Mouse (Mus musculus): Measurements from ENCODE around the gene Wasf2. TPM values are rescaled to one million over a fixed set of nuclear protein-coding genes. Genes with fewer than 3 reads are reported as not detected.

Gene Wasf2
- total and polyA plus RNA-seq, 3 experiments = 14.9 to 59.5 (median 21.7) TPM

- TF ChIP-seq RAD21 (IDR thresholded peaks at IDR 0.05; ENCODE audit: low read depth, low read length) (peak; percentile 78), IRF4 (IDR thresholded peaks at IDR 0.05; ENCODE audit: low read depth, low read length) (peak; percentile 42; the same call in 1 of the 2 replicates), CHD2 (IDR thresholded peaks at IDR 0.05; ENCODE audit: low read length) (no peak), GABPA (IDR thresholded peaks at IDR 0.05; ENCODE audit: insufficient replicate concordance, low read depth, low read length) (no peak), ELF1 (IDR thresholded peaks at IDR 0.05; ENCODE audit: low read depth, low read length) (peak; percentile 38; the same call in 1 of the 2 replicates), MAZ (IDR thresholded peaks at IDR 0.05; ENCODE audit: low read depth, low read length) (0 out of 2 replicates have a peak, but pooled peaks have one; percentile 26), ZMIZ1 (IDR thresholded peaks at IDR 0.05; ENCODE audit: low read depth, low read length) (no peak), RCOR1 (conservative IDR thresholded peaks at IDR 0.05; ENCODE audit: low read depth, low read length) (no peak), MAX (IDR thresholded peaks at IDR 0.05; ENCODE audit: low read length) (no peak), ZNF384 (IDR thresholded peaks at IDR 0.05; ENCODE audit: low read depth, low read length) (no peak), TCF12 (IDR thresholded peaks at IDR 0.05; ENCODE audit: low read depth, low read length) (no peak), SMC3 (IDR thresholded peaks at IDR 0.05; ENCODE audit: low read depth, low read length) (peak; percentile 94), SIN3A (IDR thresholded peaks at IDR 0.05; ENCODE audit: low read length) (no peak), EP300 (IDR thresholded peaks at IDR 0.05; ENCODE audit: low read length) (no peak), ZC3H11A (IDR thresholded peaks at IDR 0.05; ENCODE audit: low read depth, low read length) (peak; percentile 48; the same call in 1 of the 2 replicates), CTCF (conservative IDR thresholded peaks at IDR 0.05 in 1 of 2, IDR thresholded peaks at IDR 0.05 in 1 of 2; ENCODE audit: low read depth in 2 of 2, low read length in 2 of 2) (peak in 1 of 2 experiments; percentile 76; a peak in 2 of 4 replicates), MEF2A (IDR thresholded peaks at IDR 0.05; ENCODE audit: borderline replicate concordance, low read depth, low read length) (0 out of 2 replicates have a peak, but pooled peaks have one; percentile 37)
These were observed 70.9 kb downstream of the Wasf2 start (continued) for GRCm38 (mm10) chr4:133201006-133201771.

DNA sequence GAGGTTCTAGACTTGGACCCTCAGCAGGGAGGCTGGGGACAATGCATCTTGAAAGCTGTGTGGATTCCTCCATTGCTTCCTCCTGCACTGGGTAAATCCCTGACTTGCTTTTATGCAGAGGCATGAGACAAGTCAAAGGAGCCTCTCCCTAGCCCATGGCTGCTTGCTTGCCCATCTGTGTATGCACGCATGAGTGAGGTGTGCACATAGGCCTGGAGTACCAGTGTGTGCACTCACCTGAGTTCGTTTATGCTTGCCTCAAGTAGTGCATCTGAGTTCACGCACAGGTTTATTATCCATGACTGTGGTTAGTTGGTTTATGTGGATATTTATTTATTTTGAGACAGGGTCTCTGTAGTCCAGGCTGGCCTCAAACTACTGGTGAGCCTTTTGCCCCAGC, 71.9 kb downstream of the Wasf2 start:
- in situ Hi-C loops (cut with MboI; ENCODE audit: low pct_ligation_motif_present, low pct_unique_long_range_greater_than_20kb, low sequenced_read_pairs) = loop anchor here (10.0 kb wide), 1 partner anchor 187 kb away; the partner anchor contains the start of gene Ahdc1
- no peak overlapping the region for H3K4me2 ChIP-seq (ENCODE audit: insufficient read depth, low read depth, poor library complexity, severe bottlenecking)
- H3K9ac ChIP-seq (ENCODE audit: insufficient read depth, low read depth) = no peak overlapping the region
- H3K4me1 ChIP-seq (ENCODE audit: control insufficient read depth in 1 of 2, insufficient read depth in 2 of 2) = peaks cover 0 to 38% of the 10 kb centered on the region in 2 experiments; a peak in 2 of 4 replicates
- no peaks in the 10 kb centered on the region for H3K27me3 ChIP-seq (replicated peaks)
- DNase-seq (ENCODE audit: extremely low read depth) = no peak
- H3K79me2 ChIP-seq (replicated peaks; ENCODE audit: control insufficient read depth, extremely low read depth, insufficient read depth, poor library complexity, severe bottlenecking) = no peaks in the 10 kb centered on the region
- dilution Hi-C loops (cut with MboI; ENCODE audit: extremely low pct_ligation_motif_present, extremely low pct_unique_long_range_greater_than_20kb, low sequenced_read_pairs) = no loop called here
- H3K9me3 ChIP-seq (replicated peaks; ENCODE audit: low read length) = no peaks in the 10 kb centered on the region
- peaks cover 4 to 29% of the 10 kb centered on the region in 2 experiments for H3K36me3 ChIP-seq (replicated peaks in 1 of 2; ENCODE audit: control insufficient read depth in 1 of 2, insufficient read depth in 1 of 2, low read length in 1 of 2)
- no peak overlapping the region for H3K4me3 ChIP-seq (replicated peaks in 1 of 3; ENCODE audit: low read depth in 2 of 3, low read length in 2 of 3, poor library complexity in 1 of 3)
- TF ChIP-seq MAFK (IDR thresholded peaks at IDR 0.05; ENCODE audit: insufficient replicate concordance, low read length) = no peak
- no peak for TF ChIP-seq UBTF (IDR thresholded peaks at IDR 0.05; ENCODE audit: low read depth, low read length)
- no peak for TF ChIP-seq EP300 (IDR thresholded peaks at IDR 0.05; ENCODE audit: low read length)
- no peak for TF ChIP-seq TBP (conservative IDR thresholded peaks at IDR 0.05; ENCODE audit: low read depth, low read length)
- TF ChIP-seq CTCF (conservative IDR thresholded peaks at IDR 0.05 in 1 of 2, IDR thresholded peaks at IDR 0.05 in 1 of 2; ENCODE audit: low read depth in 2 of 2, low read length in 2 of 2) = no peak
- no peak for TF ChIP-seq MXI1 (IDR thresholded peaks at IDR 0.05; ENCODE audit: low read depth, low read length)
- TF ChIP-seq NELFE (IDR thresholded peaks at IDR 0.05; ENCODE audit: low read depth, low read length) = no peak
- TF ChIP-seq ZKSCAN1 (IDR thresholded peaks at IDR 0.05; ENCODE audit: borderline replicate concordance, low read depth, low read length) = no peak
- no peak overlapping the region for H3K27ac ChIP-seq (ENCODE audit: insufficient read depth, low read depth)

Measured in CH12.LX (cell line).